Mouse (Mus musculus) olfactory bulb, adult 2 months (tissue): ENCODE measurements around the gene Iqcn.

ENCODE experiments used
- CTCF ChIP-seq: fragments of 200-500 bp; IDR thresholded peaks from 2 replicates; pipeline ENCODE4 v1.5.1; 2012; ENCODE audit warnings: low read depth, mild to moderate bottlenecking, low read length, moderate library complexity; ENCODE audit not compliant: insufficient read depth
- POLR2A ChIP-seq: fragments of 200-500 bp; IDR thresholded peaks from 2 replicates; pipeline ENCODE4 v1.6.1; 2012; ENCODE audit warnings: mild to moderate bottlenecking, low read depth, low read length, moderate library complexity; ENCODE audit not compliant: insufficient read depth

DNA sequence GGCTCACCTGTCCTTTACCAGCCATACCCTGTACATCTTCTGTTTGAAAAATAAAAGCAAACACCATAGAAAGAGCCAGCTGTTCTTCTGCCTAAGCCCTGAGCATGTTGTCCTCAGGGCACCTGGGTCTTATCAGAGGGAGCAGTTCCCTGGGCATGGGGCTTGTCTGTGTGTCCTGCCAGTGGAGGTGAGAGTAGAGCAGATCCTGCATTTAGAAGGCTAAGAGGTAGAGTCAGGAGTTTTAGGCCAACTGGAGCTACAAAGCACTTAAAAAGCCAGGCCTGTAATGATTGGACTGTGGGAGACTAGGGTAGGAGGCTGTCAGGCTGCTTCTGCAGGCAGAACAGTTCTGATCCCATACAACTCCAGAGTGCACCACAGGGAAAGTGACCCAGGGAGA, 24.6 kb upstream of the Iqcn start:
- TF ChIP-seq CTCF, result no peak
- no peak for TF ChIP-seq POLR2A
